Mouse (Mus musculus): ENCODE measurements around the gene Gas2l1.

Gas2l1 gene

DNA sequence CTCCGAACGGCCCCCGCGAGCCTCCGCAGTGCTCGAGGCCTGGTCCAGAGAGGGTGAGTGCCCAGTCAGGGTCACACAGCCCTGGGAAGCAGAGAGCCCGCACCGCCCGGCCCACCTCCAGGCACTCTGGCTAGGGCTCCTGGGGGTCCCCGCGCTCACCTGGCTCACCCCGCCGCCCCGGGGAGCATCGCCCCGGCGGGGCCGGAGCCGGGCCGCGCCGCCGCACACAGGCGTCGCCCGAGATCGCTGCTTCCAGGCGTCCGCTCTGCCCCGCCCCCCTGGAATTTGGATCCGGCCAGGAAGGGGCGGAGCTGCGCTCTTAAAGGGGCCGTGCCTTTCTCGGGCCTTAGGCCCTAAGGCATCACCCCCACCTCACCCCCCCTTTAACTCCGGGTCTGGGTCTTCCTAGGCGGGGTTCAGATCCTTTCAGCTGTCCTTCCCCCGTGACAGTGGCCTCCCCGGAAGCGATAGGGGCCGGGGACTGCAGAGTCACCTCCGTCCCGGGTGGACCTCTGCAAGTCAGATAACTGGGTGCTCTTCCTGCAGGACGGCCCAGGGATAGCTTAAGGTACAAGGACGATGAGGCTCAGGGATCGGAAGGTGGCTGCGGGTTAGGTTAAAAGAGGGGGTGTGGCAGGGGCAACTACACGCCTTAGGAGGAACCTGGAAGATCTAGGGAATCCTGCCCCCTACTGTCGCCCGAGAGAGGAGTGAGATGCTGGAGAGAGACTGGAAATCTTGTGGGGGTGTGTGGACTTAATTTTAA lies at the start of gene Gas2l1:
Gas2l1 (minus strand) TSS at position 272 of the 766 bp plus-strand sequence.
- Histone ChIP-seq H3K4me3 (replicated peaks; ENCODE audit: low read length) (peak within 1 kb of the TSS; percentile 91), H3K27me3 (ENCODE audit: insufficient read depth, low read length) (peaks cover 39% of the 10 kb centered on the region), H3K4me1 (replicated peaks; ENCODE audit: low read depth, low read length) (peaks cover 55% of the 10 kb centered on the region), H3K9me3 (ENCODE audit: low read length) (no peaks in the 10 kb centered on the region), H3K36me3 (ENCODE audit: insufficient read depth, low read length) (peaks cover 53% of the 10 kb centered on the region)
- peak; percentile 51 for TF ChIP-seq CTCF (conservative IDR thresholded peaks at IDR 0.05; ENCODE audit: low read length)
- TF ChIP-seq NANOG (IDR thresholded peaks at IDR 0.05; ENCODE audit: borderline replicate concordance, low read length) = no peak
- no peak for TF ChIP-seq POU5F1 (IDR thresholded peaks at IDR 0.05; ENCODE audit: borderline replicate concordance, low read length)

DNA sequence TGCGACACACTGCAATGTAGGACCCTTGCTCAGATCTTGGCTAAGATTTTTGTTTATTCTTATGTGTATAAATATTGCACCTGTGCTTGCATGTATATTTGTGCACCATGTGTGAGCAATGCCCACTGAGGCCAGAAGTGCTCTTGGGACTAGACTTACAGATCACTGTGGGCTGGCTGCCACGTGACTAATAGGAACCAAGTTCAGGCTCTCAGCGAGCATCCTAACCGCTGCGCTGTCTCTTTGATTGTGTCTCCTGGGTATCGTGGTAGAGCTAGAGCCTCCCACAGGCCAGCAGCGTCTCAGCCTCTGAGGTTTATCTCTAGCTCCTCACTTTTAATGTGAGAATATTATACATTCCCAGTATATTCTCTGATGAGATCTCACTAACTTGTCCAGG lies 48.5 kb upstream of the Gas2l1 start:
- no peak overlapping the region for H3K4me3 ChIP-seq (replicated peaks; ENCODE audit: low read length)
- H3K36me3 ChIP-seq (ENCODE audit: insufficient read depth, low read length) = no peaks in the 10 kb centered on the region
- no peaks in the 10 kb centered on the region for H3K9me3 ChIP-seq (ENCODE audit: low read length)
- H3K27me3 ChIP-seq (ENCODE audit: insufficient read depth, low read length) = 0 out of 2 replicates have a peak, but pooled peaks cover 3% of the 10 kb centered on the region
- no peak for TF ChIP-seq CTCF (conservative IDR thresholded peaks at IDR 0.05; ENCODE audit: low read length)
- no peak for TF ChIP-seq NANOG (IDR thresholded peaks at IDR 0.05; ENCODE audit: borderline replicate concordance, low read length)
- no peak for TF ChIP-seq POU5F1 (IDR thresholded peaks at IDR 0.05; ENCODE audit: borderline replicate concordance, low read length)
- peaks cover 9% of the 10 kb centered on the region for H3K4me1 ChIP-seq (replicated peaks; ENCODE audit: low read depth, low read length)

GRCm38 (mm10) chr11:5109441-5109840 lies 44.3 kb upstream of the Gas2l1 start:
- H3K9me3 ChIP-seq (ENCODE audit: low read length) = peaks cover 5% of the 10 kb centered on the region; the same call in 1 of the 2 replicates
- 0 out of 2 replicates have a peak, but pooled peaks cover 3% of the 10 kb centered on the region for H3K27me3 ChIP-seq (ENCODE audit: insufficient read depth, low read length)
- H3K36me3 ChIP-seq (ENCODE audit: insufficient read depth, low read length) = peaks cover 21% of the 10 kb centered on the region
- peaks cover 4% of the 10 kb centered on the region for H3K4me1 ChIP-seq (replicated peaks; ENCODE audit: low read depth, low read length)
- H3K4me3 ChIP-seq (replicated peaks; ENCODE audit: low read length) = no peak overlapping the region
- TF ChIP-seq POU5F1 (IDR thresholded peaks at IDR 0.05; ENCODE audit: borderline replicate concordance, low read length) (no peak), NANOG (IDR thresholded peaks at IDR 0.05; ENCODE audit: borderline replicate concordance, low read length) (no peak), CTCF (conservative IDR thresholded peaks at IDR 0.05; ENCODE audit: low read length) (no peak)

DNA sequence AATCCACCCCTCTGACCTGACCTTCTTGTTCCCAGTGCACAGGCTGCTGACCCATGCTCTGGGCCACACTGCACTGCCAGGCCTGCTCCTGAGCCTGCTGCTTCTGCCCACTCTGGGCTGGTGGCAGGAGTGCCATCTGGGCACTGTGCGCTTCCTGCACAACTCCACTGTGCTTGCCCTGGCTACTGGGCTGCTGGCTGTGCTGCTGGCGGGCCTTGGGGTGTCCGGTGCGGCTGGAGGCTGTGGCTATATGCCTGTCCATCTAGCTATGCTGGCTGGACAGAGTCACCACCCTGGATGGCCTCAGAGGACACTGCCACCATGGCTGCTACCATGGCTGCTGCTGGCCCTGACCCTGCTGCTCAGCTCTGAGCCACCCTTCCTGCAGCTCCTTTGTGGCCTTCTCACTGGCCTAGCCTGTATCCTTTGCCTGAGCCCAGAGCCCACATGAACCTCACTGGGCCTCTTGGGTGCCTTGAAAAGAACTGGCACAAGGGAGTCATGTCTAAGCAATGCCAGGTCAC lies 38.9 kb upstream of the Gas2l1 start:
- Histone ChIP-seq H3K36me3 (ENCODE audit: insufficient read depth, low read length) (peaks cover 53% of the 10 kb centered on the region), H3K9me3 (ENCODE audit: low read length) (peaks cover 5% of the 10 kb centered on the region; the same call in 1 of the 2 replicates), H3K4me3 (replicated peaks; ENCODE audit: low read length) (no peak overlapping the region), H3K4me1 (replicated peaks; ENCODE audit: low read depth, low read length) (peaks cover 25% of the 10 kb centered on the region), H3K27me3 (ENCODE audit: insufficient read depth, low read length) (no peaks in the 10 kb centered on the region)
- TF ChIP-seq NANOG (IDR thresholded peaks at IDR 0.05; ENCODE audit: borderline replicate concordance, low read length) (no peak), CTCF (conservative IDR thresholded peaks at IDR 0.05; ENCODE audit: low read length) (no peak), POU5F1 (IDR thresholded peaks at IDR 0.05; ENCODE audit: borderline replicate concordance, low read length) (no peak)

DNA sequence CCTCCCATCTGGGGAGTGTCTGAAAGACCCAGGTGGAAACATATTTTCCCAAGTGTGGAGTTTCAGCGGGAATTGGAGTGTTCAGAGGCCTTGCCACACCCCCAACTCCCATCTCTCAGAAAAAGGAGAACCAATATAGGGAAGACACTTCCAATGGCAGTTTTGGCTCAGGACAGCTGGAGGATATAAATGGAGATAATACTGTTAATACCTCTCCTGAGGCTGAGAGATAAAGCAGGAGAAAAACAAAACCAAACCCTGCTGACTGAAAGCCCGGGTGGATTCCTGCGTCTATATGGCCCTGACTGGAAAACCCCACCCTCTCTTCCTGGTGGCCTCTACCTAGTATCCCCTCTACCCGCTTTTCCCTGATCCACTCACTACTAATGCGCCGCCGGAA lies 37.3 kb upstream of the Gas2l1 start:
- Histone ChIP-seq H3K9me3 (ENCODE audit: low read length) (no peaks in the 10 kb centered on the region), H3K36me3 (ENCODE audit: insufficient read depth, low read length) (peaks cover 56% of the 10 kb centered on the region), H3K27me3 (ENCODE audit: insufficient read depth, low read length) (no peaks in the 10 kb centered on the region), H3K4me3 (replicated peaks; ENCODE audit: low read length) (no peak overlapping the region), H3K4me1 (replicated peaks; ENCODE audit: low read depth, low read length) (peaks cover 27% of the 10 kb centered on the region)
- TF ChIP-seq POU5F1 (IDR thresholded peaks at IDR 0.05; ENCODE audit: borderline replicate concordance, low read length) (no peak), NANOG (IDR thresholded peaks at IDR 0.05; ENCODE audit: borderline replicate concordance, low read length) (no peak), CTCF (conservative IDR thresholded peaks at IDR 0.05; ENCODE audit: low read length) (no peak)

- H3K4me3 ChIP-seq (replicated peaks; ENCODE audit: low read length) = peak overlapping the region; percentile 98
- H3K9me3 ChIP-seq (ENCODE audit: low read length) = no peaks in the 10 kb centered on the region
- H3K36me3 ChIP-seq (ENCODE audit: insufficient read depth, low read length) = peaks cover 56% of the 10 kb centered on the region
- TF ChIP-seq POU5F1 (IDR thresholded peaks at IDR 0.05; ENCODE audit: borderline replicate concordance, low read length) (no peak), NANOG (IDR thresholded peaks at IDR 0.05; ENCODE audit: borderline replicate concordance, low read length) (no peak), CTCF (conservative IDR thresholded peaks at IDR 0.05; ENCODE audit: low read length) (no peak)
- peaks cover 35% of the 10 kb centered on the region for H3K4me1 ChIP-seq (replicated peaks; ENCODE audit: low read depth, low read length)
- no peaks in the 10 kb centered on the region for H3K27me3 ChIP-seq (ENCODE audit: insufficient read depth, low read length)
Observed at GRCm38 (mm10) chr11:5101641-5102040, 36.5 kb upstream of the Gas2l1 start.

DNA sequence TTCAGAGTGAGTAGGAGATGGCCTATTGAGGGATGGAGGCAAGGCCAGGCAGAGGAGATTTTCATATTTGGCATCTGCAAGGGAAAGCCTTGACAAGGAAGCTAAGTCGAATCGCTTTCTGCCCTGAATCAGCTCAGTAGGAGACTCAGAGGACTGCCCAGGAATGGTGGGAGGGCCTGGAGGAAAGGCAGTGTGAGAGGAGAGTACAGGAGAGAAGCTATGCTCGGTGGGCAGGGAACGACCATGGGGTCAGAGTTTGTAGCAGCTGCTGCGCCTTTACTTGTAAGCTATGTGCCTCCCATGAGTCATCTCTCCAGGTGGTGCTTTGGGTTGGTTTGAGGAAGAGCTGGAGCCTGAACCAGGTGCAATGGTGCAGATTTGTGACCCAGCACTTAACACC lies 35.7 kb upstream of the Gas2l1 start:
- H3K4me1 ChIP-seq (replicated peaks; ENCODE audit: low read depth, low read length) = peaks cover 43% of the 10 kb centered on the region
- H3K4me3 ChIP-seq (replicated peaks; ENCODE audit: low read length) = peak overlapping the region; percentile 98
- peaks cover 49% of the 10 kb centered on the region for H3K36me3 ChIP-seq (ENCODE audit: insufficient read depth, low read length)
- no peaks in the 10 kb centered on the region for H3K9me3 ChIP-seq (ENCODE audit: low read length)
- no peak for TF ChIP-seq CTCF (conservative IDR thresholded peaks at IDR 0.05; ENCODE audit: low read length)
- TF ChIP-seq NANOG (IDR thresholded peaks at IDR 0.05; ENCODE audit: borderline replicate concordance, low read length) = no peak
- no peak for TF ChIP-seq POU5F1 (IDR thresholded peaks at IDR 0.05; ENCODE audit: borderline replicate concordance, low read length)
- H3K27me3 ChIP-seq (ENCODE audit: insufficient read depth, low read length) = no peaks in the 10 kb centered on the region

DNA sequence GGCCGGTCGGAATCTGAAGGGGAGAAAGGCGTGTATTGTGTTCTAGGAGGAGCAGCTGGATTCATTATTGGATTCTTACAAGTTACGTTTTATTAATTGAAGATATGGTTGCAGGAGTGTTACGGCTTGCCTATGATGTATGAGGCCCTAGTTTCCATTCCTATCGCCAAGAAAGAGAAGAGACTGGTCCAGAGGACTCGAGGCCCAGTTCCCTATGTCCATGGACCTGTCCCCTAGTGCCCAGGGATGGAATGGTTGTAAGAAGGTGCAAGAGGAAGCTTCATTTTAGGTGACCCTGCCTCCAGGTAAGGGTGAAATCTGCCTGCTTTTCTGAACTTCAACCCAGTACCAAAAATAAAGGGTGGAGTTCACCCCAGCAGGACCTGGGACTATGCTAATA lies 35.2 kb upstream of the Gas2l1 start:
- Histone ChIP-seq H3K36me3 (ENCODE audit: insufficient read depth, low read length) (peaks cover 44% of the 10 kb centered on the region), H3K4me3 (replicated peaks; ENCODE audit: low read length) (peak overlapping the region; percentile 98), H3K9me3 (ENCODE audit: low read length) (no peaks in the 10 kb centered on the region), H3K4me1 (replicated peaks; ENCODE audit: low read depth, low read length) (peaks cover 46% of the 10 kb centered on the region), H3K27me3 (ENCODE audit: insufficient read depth, low read length) (no peaks in the 10 kb centered on the region)
- TF ChIP-seq NANOG (IDR thresholded peaks at IDR 0.05; ENCODE audit: borderline replicate concordance, low read length) (no peak), POU5F1 (IDR thresholded peaks at IDR 0.05; ENCODE audit: borderline replicate concordance, low read length) (no peak), CTCF (conservative IDR thresholded peaks at IDR 0.05; ENCODE audit: low read length) (no peak)
